Mouse (Mus musculus) ES-Bruce4 (cell line): ENCODE measurements at regions not wholly inside any gene's neighbourhood (a gene's known extent, or its start where the extent isn't known, plus 50 kb on each side); places are given as distances from the start of the nearest gene placed in this dataset.

Experiments used
- CTCF ChIP-seq: IDR thresholded peaks from one replicate; pipeline ENCODE4 v1.8.1; 2011; ENCODE audit warnings: low read depth, low read length
- POLR2A ChIP-seq: IDR thresholded peaks from one replicate; pipeline ENCODE4 v1.8.1; 2011; ENCODE audit warnings: low read length; ENCODE audit not compliant: insufficient read depth

DNA sequence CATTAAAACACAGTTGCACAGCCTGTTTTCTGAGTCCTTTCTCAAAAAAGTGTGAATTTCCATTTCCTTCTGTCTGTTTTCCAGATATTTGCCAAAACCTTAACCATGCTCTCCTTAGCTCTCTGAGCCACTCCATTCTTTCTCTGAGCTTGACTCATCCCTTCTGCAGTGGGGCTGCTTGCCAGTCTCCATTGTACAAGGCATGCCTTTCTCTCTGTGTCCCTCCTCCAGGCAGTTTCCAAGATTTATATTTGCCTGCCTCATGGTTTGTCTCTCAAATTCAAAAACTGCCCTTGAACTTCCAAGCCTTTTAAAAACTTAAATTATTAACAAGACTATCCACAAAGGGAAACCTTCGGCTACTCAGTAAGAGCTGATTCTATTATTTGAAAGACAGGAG, 423.4 kb downstream of the Pros1 start:
- TF ChIP-seq POLR2A (no peak), CTCF (no peak)
